Mouse (Mus musculus): Measurements from ENCODE around the gene Arid5b. TPM values are rescaled to one million over a fixed set of nuclear protein-coding genes. Genes with fewer than 3 reads are reported as not detected.

The Arid5b gene
- polyA plus RNA-seq, 1 experiment from 2014 or later = 44.2 TPM

DNA sequence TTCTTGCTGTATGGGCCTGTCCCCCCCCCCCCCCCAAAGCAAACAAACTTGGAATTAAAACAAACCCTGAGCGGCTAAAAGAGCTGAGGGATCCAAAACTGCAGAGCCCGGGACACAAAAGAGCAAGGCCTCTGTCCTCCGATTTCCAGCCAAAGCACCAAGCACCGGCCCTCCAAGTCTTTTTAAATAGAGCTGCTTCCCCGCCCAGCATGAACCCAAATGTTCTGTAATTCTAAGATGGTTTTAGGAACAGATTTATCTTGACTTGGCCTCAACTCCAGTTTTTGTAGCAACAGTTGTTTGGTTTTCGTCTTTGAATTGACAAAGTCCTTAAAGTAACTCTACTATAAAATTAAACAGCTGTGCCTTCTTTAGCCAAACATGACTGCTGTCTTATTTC is 130.8 kb downstream of the Arid5b start:
- WGBS = 72% methylated on average over 6 of the region's 6 CpGs
- no peak for ATAC-seq (ENCODE audit: low FRiP score, low read depth)
- peaks cover 16% of the 10 kb centered on the region for H3K36me3 ChIP-seq
- H3K4me2 ChIP-seq (replicated peaks) = no peak overlapping the region
- no peaks in the 10 kb centered on the region for H3K27me3 ChIP-seq
- H3K27ac ChIP-seq = no peak overlapping the region
- no peak overlapping the region for H3K9ac ChIP-seq
- peaks cover 22% of the 10 kb centered on the region for H3K4me1 ChIP-seq
- H3K9me3 ChIP-seq = peaks cover 4% of the 10 kb centered on the region
- H3K4me3 ChIP-seq = no peak overlapping the region

DNA sequence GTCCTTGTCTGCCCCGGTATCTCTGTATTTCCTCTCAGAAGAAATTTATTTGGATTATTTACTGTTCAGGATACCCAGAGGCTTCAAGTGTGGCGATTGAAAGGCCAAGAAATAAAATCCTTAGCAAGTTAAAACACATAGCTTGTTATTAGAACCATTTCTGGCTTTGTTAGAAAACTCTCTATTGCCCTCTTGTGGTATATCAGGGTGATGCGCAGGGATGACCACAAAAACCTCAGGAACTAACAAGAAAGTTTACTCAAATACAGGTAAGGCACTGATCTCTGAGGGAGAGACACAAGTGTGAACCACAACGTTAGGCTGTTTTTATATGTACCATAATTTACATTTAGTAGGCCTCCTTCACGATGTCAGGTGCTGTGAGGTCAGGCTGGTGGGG is 131.7 kb downstream of the Arid5b start:
- H3K9me3 ChIP-seq = no peaks in the 10 kb centered on the region; the same call in 1 of the 2 replicates
- peaks cover 11% of the 10 kb centered on the region for H3K36me3 ChIP-seq
- H3K27ac ChIP-seq = no peak overlapping the region
- H3K4me2 ChIP-seq (replicated peaks) = no peak overlapping the region
- ATAC-seq (ENCODE audit: low FRiP score, low read depth) = no peak
- no peaks in the 10 kb centered on the region for H3K27me3 ChIP-seq
- no peak overlapping the region for H3K9ac ChIP-seq
- no peak overlapping the region for H3K4me3 ChIP-seq
- 6% methylated on average over 5 of the region's 5 CpGs for WGBS
- peaks cover 22% of the 10 kb centered on the region for H3K4me1 ChIP-seq

DNA sequence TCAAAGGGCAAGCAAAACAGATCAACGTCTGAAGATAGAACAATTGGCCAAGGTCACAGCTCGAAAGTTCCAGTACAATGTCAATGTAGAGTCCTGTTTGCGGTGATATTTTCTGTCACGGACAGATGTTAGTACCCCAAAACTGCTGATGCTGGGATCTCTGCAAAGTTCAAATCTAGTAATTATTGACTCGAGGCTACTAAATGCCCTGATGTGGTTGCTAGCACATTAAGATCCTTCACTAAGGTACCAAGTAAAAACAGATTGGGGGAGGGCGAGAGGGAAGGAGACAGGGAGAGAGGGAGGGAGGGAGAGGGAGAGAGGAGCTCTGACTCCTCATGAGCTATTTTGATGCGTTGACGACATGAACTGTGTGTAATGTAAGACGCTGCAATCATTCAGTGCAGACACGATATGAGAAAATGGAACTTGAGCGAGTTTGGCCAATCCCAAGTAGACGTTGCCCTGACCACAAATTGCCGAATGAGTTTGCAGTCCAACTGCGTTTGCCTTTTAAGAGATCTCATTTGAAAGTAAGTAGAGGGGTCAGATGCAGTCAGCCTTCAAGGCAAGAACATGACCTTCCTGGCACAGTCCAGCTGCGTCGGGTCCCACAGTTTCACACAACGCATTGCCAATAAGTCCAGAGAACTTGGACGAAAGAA is 133.1 kb downstream of the Arid5b start:
- Histone ChIP-seq H3K4me3 (no peak overlapping the region), H3K27ac (no peak overlapping the region), H3K4me2 (replicated peaks) (no peak overlapping the region), H3K36me3 (peaks cover 3% of the 10 kb centered on the region; the same call in 1 of the 2 replicates), H3K4me1 (peaks cover 31% of the 10 kb centered on the region), H3K9me3 (no peaks in the 10 kb centered on the region), H3K9ac (no peak overlapping the region), H3K27me3 (no peaks in the 10 kb centered on the region)
- 85% methylated on average over 18 of the region's 18 CpGs for WGBS
- no peak for ATAC-seq (ENCODE audit: low FRiP score, low read depth)

DNA sequence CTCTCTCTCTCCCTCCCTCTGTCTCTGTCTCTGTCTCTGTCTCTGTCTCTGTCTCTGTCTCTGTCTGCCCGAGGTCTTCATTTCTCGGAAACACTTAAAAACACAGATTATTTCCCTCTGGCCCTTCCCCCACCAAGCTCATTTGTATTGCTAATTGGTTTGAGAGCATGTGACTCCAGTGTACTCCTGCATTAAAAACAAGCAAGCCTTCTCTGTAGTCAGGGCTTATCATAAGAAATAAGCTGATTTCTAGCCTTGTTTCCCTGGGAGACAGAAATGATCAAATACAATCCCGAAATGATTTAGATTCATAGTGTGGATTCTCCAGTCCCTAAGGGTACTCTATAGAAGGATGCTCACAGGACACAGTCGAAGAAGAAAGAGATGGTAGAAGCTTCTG is 136.0 kb downstream of the Arid5b start:
- Histone ChIP-seq H3K9me3 (no peaks in the 10 kb centered on the region), H3K4me3 (no peak overlapping the region), H3K36me3 (peaks cover 7% of the 10 kb centered on the region), H3K4me2 (replicated peaks) (no peak overlapping the region), H3K27ac (no peak overlapping the region), H3K27me3 (no peaks in the 10 kb centered on the region), H3K4me1 (peaks cover 27% of the 10 kb centered on the region), H3K9ac (no peak overlapping the region)
- 73% methylated on average over 4 of the region's 4 CpGs for WGBS
- no peak for ATAC-seq (ENCODE audit: low FRiP score, low read depth)

DNA sequence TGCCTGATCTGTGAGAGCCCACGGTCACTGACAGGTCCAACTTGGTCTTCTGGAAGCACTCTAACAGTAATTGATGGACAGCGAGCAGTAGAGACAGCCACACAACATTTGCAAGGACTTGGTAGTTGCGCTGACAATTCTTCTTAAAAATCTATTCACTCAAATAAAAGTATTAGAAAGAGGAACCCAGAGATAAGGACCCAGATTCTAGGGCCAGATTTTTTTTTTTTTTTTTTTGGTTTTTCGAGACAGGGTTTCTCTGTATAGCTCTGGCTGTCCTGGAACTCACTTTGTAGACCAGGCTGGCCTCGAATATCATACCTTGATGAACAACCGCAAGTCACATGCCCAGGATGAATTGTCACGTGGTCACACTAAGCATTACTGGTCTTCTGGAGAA is 137.0 kb downstream of the Arid5b start:
- 81% methylated on average over 7 of the region's 7 CpGs for WGBS
- H3K4me1 ChIP-seq = peaks cover 34% of the 10 kb centered on the region
- H3K27me3 ChIP-seq = no peaks in the 10 kb centered on the region
- no peak overlapping the region for H3K9ac ChIP-seq
- no peaks in the 10 kb centered on the region for H3K9me3 ChIP-seq
- H3K4me3 ChIP-seq = no peak overlapping the region
- ATAC-seq (ENCODE audit: low FRiP score, low read depth) = no peak
- no peak overlapping the region for H3K4me2 ChIP-seq (replicated peaks)
- H3K36me3 ChIP-seq = peaks cover 7% of the 10 kb centered on the region
- H3K27ac ChIP-seq = no peak overlapping the region

DNA sequence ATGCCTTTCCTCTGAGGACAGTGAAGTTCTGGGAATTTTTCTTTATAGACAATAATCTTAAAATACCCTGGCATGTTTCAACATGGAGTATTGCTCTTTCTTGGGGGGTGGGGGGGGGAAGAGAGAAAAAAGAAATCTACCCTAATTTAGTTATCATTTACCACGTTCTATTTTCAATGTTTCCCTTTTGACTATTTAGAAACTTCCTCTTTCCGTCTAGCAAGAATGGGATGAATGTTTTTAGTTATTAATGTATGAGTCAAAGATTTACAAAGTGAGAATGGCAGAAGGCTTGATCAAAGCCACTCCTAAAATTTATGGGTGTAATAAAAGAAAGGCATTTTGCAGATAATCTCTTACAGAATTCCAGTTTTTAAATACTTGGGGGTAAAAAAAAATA is 137.7 kb downstream of the Arid5b start:
- Histone ChIP-seq H3K4me2 (replicated peaks) (no peak overlapping the region), H3K36me3 (peaks cover 7% of the 10 kb centered on the region), H3K4me1 (peaks cover 37% of the 10 kb centered on the region), H3K27me3 (no peaks in the 10 kb centered on the region), H3K4me3 (no peak overlapping the region), H3K27ac (no peak overlapping the region), H3K9me3 (no peaks in the 10 kb centered on the region), H3K9ac (no peak overlapping the region)
- no peak for ATAC-seq (ENCODE audit: low FRiP score, low read depth)
- 22% methylated on average over 2 of the region's 2 CpGs for WGBS

DNA sequence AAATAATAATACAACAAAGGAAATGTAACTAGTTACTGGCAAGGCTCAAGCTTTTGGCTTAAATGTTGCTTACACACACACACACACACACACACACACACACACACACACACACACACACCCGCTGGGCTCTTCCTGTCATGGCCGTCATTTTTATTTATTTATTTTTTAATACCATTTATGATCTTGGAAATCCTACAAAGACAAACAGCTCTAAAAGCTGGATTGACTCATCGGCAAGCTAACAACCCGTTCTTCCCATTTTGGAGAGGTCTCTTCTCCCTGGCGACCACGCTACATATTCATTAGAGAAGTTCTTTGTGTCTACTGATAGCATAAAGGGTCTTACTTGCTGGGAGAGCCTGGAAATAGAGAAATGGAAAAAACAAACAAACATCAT is 138.2 kb downstream of the Arid5b start:
- Histone ChIP-seq H3K9ac (no peak overlapping the region), H3K27ac (no peak overlapping the region), H3K9me3 (no peaks in the 10 kb centered on the region), H3K36me3 (peaks cover 7% of the 10 kb centered on the region), H3K4me3 (no peak overlapping the region), H3K27me3 (no peaks in the 10 kb centered on the region), H3K4me2 (replicated peaks) (no peak overlapping the region), H3K4me1 (peaks cover 39% of the 10 kb centered on the region)
- WGBS = 72% methylated on average over 6 of the region's 6 CpGs
- no peak for ATAC-seq (ENCODE audit: low FRiP score, low read depth)

DNA sequence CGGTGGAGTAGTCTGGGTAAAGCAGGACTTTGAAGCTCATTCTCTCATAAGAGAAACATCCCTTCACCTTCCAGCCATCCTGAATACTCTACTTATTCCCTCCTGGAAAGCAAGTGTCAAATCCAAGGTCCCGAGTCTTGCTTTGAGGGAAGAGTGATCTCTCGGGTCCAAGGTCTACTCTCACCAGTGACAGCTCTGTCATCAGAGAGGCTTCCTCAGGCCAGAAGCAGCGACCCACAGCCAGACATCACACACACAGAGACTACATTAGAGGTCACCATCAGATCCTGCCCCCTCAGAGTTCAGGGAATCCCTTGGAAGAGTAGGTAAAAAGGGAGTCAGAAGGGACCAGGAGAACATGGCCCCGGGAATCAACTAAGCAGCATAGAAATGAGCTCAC is 140.4 kb downstream of the Arid5b start:
- peaks cover 43% of the 10 kb centered on the region for H3K4me1 ChIP-seq
- H3K4me2 ChIP-seq (replicated peaks) = no peak overlapping the region
- 91% methylated on average over 5 of the region's 5 CpGs for WGBS
- H3K27me3 ChIP-seq = no peaks in the 10 kb centered on the region
- H3K9me3 ChIP-seq = no peaks in the 10 kb centered on the region
- H3K27ac ChIP-seq = no peak overlapping the region
- peaks cover 11% of the 10 kb centered on the region for H3K36me3 ChIP-seq
- no peak overlapping the region for H3K4me3 ChIP-seq
- ATAC-seq (ENCODE audit: low FRiP score, low read depth) = no peak
- no peak overlapping the region for H3K9ac ChIP-seq

DNA sequence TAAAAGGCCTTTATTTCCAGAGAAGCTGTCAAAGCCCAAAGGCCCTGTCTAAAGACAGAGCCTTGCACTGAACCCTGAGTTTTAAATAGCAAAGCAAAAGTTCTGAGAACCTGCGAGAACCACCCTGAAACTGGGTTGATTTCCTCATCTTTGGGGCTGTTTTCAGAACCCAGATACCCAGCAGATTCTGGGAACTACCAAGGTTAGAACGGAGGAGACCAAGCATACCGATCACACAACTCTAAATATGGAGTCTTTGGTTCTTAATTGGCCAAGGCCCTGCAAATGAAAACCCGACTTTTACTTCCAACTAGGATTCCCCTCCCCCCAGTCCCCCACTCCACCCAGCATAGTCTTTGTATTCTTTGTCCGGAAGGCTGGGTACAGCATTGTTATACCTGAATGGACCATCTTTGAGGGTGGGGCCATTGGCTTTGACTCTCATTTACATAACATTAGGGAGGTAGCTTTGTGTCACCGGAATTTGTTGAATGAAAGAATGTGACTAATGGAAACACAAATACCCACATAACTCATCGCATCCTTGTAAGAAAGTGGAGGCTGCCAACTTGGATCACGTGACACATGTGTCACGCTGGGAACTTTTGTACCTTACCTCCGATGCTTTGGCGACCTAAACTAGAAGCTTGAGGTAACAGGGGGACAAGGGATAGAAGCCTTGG is 141.2 kb downstream of the Arid5b start:
- H3K9ac ChIP-seq = peak overlapping the region; percentile 61

DNA sequence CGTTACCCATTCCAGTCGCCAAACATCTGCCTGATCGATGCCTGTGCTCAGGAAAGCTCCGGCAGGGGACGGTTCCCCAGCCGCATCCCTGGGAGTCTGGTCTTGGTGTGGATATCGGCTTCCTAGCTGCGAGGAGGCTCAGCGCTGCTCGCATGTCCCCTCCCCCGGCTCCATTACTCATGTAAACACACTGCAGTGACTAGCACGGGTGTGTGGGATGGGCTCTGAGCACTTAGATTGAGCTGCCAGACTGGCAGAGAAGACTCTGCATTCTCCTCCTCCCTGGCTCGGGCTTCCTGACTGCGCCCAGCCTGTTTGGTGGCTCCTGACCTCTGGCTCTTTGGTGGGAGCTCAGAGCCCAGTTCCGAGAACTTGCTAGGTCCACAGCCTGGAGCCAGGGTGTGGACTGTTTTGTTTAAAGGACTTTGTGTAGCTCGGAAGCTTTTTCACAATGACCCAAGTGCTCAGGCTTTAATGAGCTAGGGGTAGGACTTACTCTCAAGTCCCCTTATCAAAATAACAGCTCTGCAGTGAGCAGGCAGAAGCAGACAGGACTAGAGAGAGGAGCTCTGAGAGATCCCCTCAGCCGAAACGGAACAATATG is 142.0 kb downstream of the Arid5b start:
- H3K9ac ChIP-seq = peak overlapping the region; percentile 61
- peak; percentile 80 for ATAC-seq (ENCODE audit: low FRiP score, low read depth)
- 3% methylated on average over 18 of the region's 18 CpGs for WGBS

More for the DNA sequence above, 141.2 kb downstream of the Arid5b start:
- WGBS = 69% methylated on average over 11 of the region's 11 CpGs
- peaks cover 19% of the 10 kb centered on the region for H3K36me3 ChIP-seq
- no peak overlapping the region for H3K4me3 ChIP-seq
- H3K4me2 ChIP-seq (replicated peaks) = peak overlapping the region; percentile 71
- peaks cover 51% of the 10 kb centered on the region for H3K4me1 ChIP-seq
- H3K9me3 ChIP-seq = no peaks in the 10 kb centered on the region
- no peak for ATAC-seq (ENCODE audit: low FRiP score, low read depth)
- H3K27me3 ChIP-seq = no peaks in the 10 kb centered on the region
- peak overlapping the region; percentile 80 for H3K27ac ChIP-seq

DNA sequence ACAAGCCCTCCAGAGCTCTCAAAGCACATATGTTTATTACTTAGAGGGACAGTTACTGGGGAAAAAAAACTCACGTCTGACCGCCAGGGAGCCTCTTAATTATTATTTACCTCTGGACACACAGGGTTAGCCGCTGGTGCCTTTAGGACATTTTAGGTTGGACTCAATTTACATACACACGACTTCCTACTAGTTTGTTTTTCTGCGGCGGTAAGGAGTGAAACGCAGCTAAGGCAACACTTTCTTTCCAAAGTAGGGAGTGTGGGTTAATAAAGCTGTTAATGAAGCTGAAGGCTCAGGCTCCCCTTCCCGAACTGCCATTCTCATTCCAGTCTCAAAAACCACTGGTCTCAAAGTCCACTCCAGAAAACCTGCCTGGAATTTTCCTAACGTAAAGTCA is 142.5 kb downstream of the Arid5b start:
- peaks cover 48% of the 10 kb centered on the region for H3K4me1 ChIP-seq
- no peaks in the 10 kb centered on the region for H3K27me3 ChIP-seq
- peaks cover 29% of the 10 kb centered on the region for H3K36me3 ChIP-seq
- H3K9ac ChIP-seq = peak overlapping the region; percentile 61
- H3K27ac ChIP-seq = peak overlapping the region; percentile 80
- WGBS = under 1% methylated on average over 9 of the region's 9 CpGs
- peak overlapping the region; percentile 71 for H3K4me2 ChIP-seq (replicated peaks)
- ATAC-seq (ENCODE audit: low FRiP score, low read depth) = no peak
- H3K9me3 ChIP-seq = no peaks in the 10 kb centered on the region
- peak overlapping the region; percentile 42 for H3K4me3 ChIP-seq

More for the DNA sequence above, 142.0 kb downstream of the Arid5b start:
- no peaks in the 10 kb centered on the region for H3K27me3 ChIP-seq
- H3K36me3 ChIP-seq = peaks cover 26% of the 10 kb centered on the region
- peaks cover 52% of the 10 kb centered on the region for H3K4me1 ChIP-seq
- H3K27ac ChIP-seq = peak overlapping the region; percentile 80
- H3K4me3 ChIP-seq = peak overlapping the region; percentile 42
- no peaks in the 10 kb centered on the region for H3K9me3 ChIP-seq
- H3K4me2 ChIP-seq (replicated peaks) = peak overlapping the region; percentile 71

DNA sequence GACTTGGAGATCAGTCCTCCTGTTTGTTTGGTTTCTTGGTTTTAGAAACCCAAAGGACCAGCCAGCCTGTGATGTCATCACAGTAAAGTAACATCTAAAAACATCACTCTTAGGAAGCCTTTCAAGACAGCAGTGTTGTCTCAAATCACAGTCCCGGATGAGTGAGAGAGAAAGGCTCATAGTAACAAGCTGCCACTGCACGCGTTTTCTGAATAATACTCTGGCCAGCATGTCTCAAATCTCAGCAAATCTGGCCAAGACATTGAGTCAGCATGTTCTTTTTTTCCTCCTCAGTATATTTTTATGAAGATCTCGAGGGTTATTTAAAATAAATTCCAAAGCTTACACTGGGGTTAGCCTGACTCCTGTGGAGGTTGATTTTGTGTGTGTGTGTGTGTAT is 143.1 kb downstream of the Arid5b start:
- H3K9me3 ChIP-seq = no peaks in the 10 kb centered on the region
- peaks cover 35% of the 10 kb centered on the region for H3K36me3 ChIP-seq
- peak; percentile 42; the same call in 1 of the 2 replicates for ATAC-seq (ENCODE audit: low FRiP score, low read depth)
- H3K27ac ChIP-seq = no peak overlapping the region; the same call in 1 of the 2 replicates
- peak overlapping the region; percentile 35; the same call in 1 of the 2 replicates for H3K9ac ChIP-seq
- peaks cover 48% of the 10 kb centered on the region for H3K4me1 ChIP-seq
- 10% methylated on average over 4 of the region's 4 CpGs for WGBS
- no peaks in the 10 kb centered on the region for H3K27me3 ChIP-seq
- H3K4me2 ChIP-seq (replicated peaks) = peak overlapping the region; percentile 71
- H3K4me3 ChIP-seq = peak overlapping the region; percentile 42

Data from limb, embryonic 13.5 days (tissue).